Mouse (Mus musculus) kidney, postnatal 36 days (tissue): ENCODE data around the gene Trmt10a.
"Not testable (repeated sequence)": the region's sequence is repeated elsewhere in the genome, so short reads cannot be mapped to it uniquely, and the experiment has no call there.

Source experiments
- DNase-seq, 2 experiments: peaks; one replicate each; pipeline ENCODE4 v3.0.0; 2021 to 2022; ENCODE audit warnings: mixed read lengths in 2 of 2

Gene Trmt10a

DNA sequence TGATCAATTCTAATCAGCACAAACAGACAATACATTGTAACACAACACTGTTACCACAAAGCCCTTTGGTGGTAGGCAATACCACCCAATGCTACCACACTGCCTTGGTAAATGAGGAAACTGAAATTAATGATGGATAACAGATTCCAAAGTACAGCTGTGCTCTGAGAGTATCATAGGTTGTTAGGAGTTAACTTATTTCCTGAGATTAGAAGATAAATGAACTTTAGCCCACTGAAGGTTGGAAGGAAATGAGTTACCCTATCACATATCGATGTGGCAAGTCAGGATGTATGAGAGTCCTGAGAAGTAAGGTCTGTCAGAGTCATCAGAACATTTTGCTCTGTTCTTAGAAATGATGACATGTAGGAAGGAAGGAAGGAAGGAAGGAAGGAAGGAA is 8.7 kb upstream of the Trmt10a start:
- DNase-seq: no peak

- not testable (repeated sequence) for DNase-seq
Measured at GRCm38 (mm10) chr3:138138146-138138545, 5.1 kb upstream of the Trmt10a start.

DNA sequence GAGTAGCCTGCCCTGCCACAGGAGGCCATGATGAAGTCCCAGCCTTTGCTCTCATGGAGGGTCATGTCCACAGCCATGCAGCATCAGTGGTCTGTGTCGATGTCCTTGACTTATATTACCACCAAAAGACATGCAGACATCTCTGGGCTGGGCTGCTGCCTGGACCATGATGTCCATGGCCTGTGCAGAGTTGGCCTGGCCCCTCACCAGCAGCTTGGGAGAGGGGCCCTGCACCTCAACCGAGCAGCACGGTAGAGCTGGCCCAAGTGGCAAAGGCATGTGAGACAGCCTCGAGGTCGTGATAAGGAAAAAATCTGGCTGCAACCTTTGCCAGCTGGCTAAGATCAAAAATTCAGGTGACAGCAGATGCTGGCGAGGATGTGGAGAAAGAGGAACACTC is 3.6 kb upstream of the Trmt10a start:
- DNase-seq: no peak

DNA sequence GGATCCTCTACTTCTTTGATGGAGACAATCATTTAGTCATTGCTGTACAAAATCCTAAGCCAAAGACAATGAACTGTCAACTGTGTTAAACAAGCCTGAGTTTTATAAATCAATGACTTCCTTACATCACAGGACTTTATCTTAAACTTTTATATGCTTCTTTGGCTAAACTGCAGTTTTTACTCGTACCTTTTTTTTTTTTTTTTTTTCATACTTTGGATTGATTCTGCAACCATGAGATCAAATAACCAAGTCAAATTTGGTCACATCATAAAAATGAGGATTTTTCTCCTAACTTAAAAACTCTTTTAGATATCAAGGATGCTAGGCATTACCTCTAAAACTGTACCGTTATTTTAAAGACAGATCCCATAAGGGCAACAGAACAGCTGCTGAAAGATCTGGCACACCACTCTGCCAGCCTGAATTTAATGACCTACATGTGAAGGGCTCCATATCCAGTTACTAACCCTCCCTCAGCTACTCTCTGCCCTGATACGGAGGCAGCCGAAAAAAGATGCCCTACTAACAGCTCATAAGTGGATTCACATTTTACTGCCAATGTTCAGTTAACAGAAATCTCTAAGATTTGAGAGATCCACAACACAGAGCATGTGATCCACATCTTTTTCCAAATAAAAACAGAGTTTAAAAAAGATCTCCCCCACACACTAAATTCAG is 1.1 kb upstream of the Trmt10a start:
- DNase-seq: no peak

- no peak for DNase-seq
Measured at GRCm38 (mm10) chr3:138142733-138143314, 424 bp upstream of the Trmt10a start.

- no peak for DNase-seq
Measured at GRCm38 (mm10) chr3:138144060-138144641, 903 bp downstream of the Trmt10a start.

- peak; percentile 86 to 87 for DNase-seq
Measured at GRCm38 (mm10) chr3:138144642-138145171, 1.5 kb downstream of the Trmt10a start, which contains the start of gene Mttp. Gene Mttp (minus strand): TSS chr3:138144968.

DNA sequence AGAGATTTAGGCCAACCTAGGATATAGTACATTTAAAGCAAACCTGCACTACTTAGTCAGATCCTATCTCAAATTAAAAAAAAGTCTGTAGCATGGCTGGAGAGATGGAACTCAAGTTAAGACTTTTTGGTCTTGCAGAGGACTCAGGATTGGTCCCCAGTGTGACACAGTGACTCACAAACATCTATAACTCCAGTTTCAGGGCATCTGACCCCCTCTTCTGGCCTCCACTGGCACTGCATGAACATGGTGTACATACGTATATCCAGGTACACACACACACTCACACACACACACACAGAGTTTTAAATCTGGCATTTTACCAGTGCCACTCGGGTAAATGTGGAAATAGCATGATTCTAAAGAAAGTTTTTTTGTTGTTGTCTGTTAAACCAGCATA is 5.6 kb downstream of the Trmt10a start:
- DNase-seq: no peak

- no peak for DNase-seq
Measured at GRCm38 (mm10) chr3:138155062-138155461, 11.8 kb downstream of the Trmt10a start.

DNA sequence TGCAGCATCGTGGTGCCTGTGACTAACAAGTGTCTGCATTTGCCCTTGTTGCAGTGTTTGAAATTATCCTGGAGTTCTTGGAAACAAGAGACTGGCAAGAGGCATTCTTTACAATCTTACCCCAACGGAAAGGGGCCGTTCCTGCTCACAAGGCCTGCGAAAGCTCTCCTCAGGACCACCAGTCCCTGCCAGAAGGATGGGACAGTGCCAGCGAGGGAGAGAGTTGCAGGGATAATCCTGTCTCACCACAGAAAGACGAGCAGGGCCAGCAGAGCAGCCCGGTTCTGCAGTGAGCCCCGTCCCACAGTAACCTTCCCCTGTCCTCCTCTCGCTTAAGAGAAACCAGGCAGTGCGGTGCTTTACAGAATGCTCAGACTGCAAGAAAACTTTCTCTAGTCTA is 13.4 kb downstream of the Trmt10a start:
- no peak for DNase-seq

GRCm38 (mm10) chr3:138161623-138162022 is 18.4 kb downstream of the Trmt10a start:
- no peak for DNase-seq

DNA sequence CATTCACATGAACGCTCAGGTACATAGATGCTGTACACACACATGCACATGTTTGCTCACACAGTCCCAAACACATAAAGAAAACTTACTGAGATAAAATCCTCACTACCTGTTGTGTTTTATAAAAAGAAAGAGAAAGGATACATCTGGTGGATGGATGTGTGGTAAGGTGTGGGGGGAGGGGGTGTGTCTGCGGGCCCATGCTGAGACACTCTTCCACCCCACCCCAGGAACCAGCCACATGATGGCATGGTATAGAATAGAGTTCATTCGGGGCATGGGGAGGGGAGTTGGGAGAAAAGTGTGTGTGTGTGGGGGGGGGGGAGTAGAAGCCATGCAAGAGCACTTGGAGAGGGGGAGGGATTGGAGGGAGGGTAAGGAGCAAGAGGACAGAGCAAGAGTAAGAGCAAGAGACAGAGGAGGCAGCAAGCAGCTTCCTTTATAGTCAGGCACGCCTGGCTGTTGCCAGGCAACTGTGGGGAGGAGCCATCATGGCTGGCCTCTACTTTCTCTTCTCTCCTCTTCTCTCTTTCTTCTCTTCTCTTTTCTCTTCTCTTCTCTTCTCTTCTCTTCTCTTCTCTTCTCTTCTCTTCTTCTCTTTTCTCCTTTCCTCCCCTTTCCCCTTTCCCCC is 19.4 kb downstream of the Trmt10a start:
- DNase-seq: no peak

- DNase-seq: peak in 1 of 2 experiments; percentile 22
Measured at GRCm38 (mm10) chr3:138173291-138173690, 30.0 kb downstream of the Trmt10a start.

- DNase-seq: no peak
Measured at GRCm38 (mm10) chr3:138175551-138175950, 32.3 kb downstream of the Trmt10a start.

DNA sequence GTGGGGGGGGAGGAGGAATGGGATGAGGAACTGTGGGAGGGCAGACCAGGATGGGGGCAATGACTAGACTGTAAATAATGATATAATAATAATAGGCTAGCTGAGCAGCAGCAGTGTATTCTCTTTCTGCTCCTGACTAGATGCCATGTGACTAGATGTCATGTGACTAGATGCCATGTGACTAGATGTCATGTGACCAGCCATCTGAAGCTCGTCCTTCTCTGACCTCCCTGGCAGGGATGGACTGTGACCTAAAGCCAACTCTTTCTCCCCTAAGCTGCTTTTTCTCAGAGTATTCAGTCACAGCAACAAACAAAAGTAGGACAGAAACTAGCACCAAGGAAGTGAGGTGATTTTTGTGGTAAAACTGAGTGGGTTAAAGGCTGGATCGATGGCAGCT is 38.8 kb downstream of the Trmt10a start:
- DNase-seq: no peak

DNA sequence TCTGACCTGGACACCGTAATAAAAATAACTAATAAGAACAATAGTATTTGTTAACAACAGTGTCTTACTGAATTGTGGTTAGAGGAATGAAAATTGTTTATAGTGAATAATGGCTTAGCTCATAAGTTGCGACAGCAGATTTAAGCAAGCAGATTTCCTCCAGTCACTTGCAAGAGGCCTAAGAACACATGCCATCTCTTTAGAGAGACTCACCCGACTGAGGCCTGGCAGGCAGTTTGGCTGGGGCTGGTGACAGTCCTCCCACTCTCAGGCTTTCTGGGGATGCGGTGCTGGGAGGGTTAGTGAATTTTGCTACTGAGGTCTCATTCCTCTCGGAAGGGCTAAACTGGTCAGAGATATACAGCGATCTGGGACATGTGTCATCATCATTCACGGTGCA is 40.1 kb downstream of the Trmt10a start:
- DNase-seq: no peak

- DNase-seq: peak; percentile 20 to 51
Measured at GRCm38 (mm10) chr3:138185290-138185689, 42.0 kb downstream of the Trmt10a start.

GRCm38 (mm10) chr3:138185995-138186930 is 43.0 kb downstream of the Trmt10a start:
- DNase-seq: no peak

DNA sequence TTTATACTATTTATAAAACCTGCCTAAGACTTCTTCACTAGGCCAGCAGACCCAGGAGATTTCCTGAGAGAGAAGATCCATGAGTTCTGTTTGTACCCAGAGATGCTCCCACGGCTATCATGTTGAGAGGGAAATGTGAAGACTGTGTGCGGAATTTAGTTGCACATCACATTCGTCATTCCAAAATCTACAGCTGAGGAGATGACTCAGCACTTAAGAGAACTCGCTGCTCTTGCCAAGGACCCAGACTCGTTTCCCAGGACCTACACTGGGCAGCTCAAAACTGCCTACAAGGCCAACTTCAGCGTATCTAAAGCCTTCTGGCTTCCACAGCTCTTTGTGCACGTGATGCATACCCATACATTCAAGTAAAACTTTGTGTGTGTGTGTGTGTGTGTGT is 49.0 kb downstream of the Trmt10a start:
- DNase-seq: no peak

- no peak for DNase-seq
Measured at GRCm38 (mm10) chr3:138193683-138194302, 50.5 kb downstream of the Trmt10a start, which contains the start of gene 4930579F01Rik. Gene 4930579F01Rik (minus strand): TSS chr3:138193825.

DNA sequence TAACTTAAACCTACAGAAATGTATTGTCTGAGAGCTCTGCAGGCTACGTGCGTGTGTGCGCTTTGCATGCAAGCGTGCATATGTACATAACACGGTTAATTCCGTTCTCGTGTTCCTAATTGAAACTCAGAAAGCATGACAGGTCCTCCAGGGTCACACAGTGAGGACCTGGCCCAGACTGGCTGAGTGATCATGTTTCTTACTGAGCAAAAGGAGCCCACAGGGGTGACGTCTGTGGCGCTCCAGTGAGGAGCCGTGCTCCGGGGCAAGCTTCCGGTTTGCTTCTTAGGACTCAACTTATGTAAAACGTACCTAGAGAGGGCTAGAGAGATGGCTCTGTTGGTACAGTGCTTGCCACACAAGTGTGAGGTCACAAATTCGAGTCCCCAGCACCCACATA is 53.8 kb downstream of the Trmt10a start:
- DNase-seq: no peak

DNA sequence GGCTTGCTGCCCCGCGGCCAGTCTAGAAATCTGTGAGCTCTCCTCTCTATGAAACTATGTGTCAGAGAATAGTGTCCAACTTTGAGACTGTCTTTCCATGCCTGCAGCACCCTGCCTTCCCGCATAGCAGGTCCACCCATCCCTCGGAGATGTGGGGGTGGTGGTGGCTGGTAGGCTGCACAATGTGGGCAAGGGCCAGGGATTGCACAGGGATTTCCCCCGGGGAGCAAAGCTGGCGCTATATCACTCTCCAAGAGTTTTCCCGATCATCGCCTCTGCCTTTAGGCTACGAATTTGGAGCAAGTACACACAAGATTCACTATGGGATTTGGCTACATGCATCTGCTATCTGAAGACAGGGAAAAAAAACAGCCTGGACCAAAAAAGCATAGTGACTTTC is 54.3 kb downstream of the Trmt10a start:
- DNase-seq: no peak
